Mouse (Mus musculus) megakaryocyte-erythroid progenitor cell, adult 5-6 weeks (primary cell): ENCODE results near the gene Camk1d. TPM values are rescaled to one million over a fixed set of nuclear protein-coding genes. Genes with fewer than 3 reads are reported as not detected.
"Not testable (repeated sequence)": the region's sequence is repeated elsewhere in the genome, so short reads cannot be mapped to it uniquely, and the experiment has no call there.

Source experiments
- ATAC-seq: replicated peaks from 2 replicates; pipeline ENCODE4 v1.8.0; 2016; ENCODE audit warnings: mild to moderate bottlenecking, inconsistent platforms; ENCODE audit not compliant: severe bottlenecking, poor library complexity, low FRiP score, low TSS enrichment
- total RNA-seq, 2 experiments: library from RNA; stranded (forward) in 1 of 2; stranded (reverse) in 1 of 2; fragments of 200-1000, 215-1000 nt in 1 of 2; fragments of >200 nt in 1 of 2; fragmentation: Nextera tagmentation in 1 of 2; gene quantifications; 2 replicates each; pipeline ENCODE4 v1.2.3; 2014 to 2017

Camk1d gene
- total RNA-seq, 2 experiments from 2014 or later: 3.7 to 3.9 TPM

- ATAC-seq: no peak
Observed at GRCm38 (mm10) chr2:5381712-5382710, 332.3 kb downstream of the Camk1d start.

GRCm38 (mm10) chr2:5380973-5381372 is 333.3 kb downstream of the Camk1d start:
- ATAC-seq: no peak

GRCm38 (mm10) chr2:5378922-5379321 is 335.4 kb downstream of the Camk1d start:
- ATAC-seq: not testable (repeated sequence)

GRCm38 (mm10) chr2:5378066-5378672 is 336.1 kb downstream of the Camk1d start:
- no peak for ATAC-seq

GRCm38 (mm10) chr2:5372886-5373429 is 341.4 kb downstream of the Camk1d start:
- no peak for ATAC-seq

GRCm38 (mm10) chr2:5371316-5371715 is 343.0 kb downstream of the Camk1d start:
- no peak for ATAC-seq

GRCm38 (mm10) chr2:5370591-5370990 is 343.7 kb downstream of the Camk1d start:
- no peak for ATAC-seq

- ATAC-seq: no peak
Observed at GRCm38 (mm10) chr2:5363836-5364235, 350.5 kb downstream of the Camk1d start.

- no peak for ATAC-seq
Observed at GRCm38 (mm10) chr2:5358049-5358448, 356.3 kb downstream of the Camk1d start.

GRCm38 (mm10) chr2:5357056-5357455 is 357.3 kb downstream of the Camk1d start:
- ATAC-seq: no peak

GRCm38 (mm10) chr2:5352821-5353522 is 361.3 kb downstream of the Camk1d start:
- ATAC-seq: no peak

GRCm38 (mm10) chr2:5345344-5345743 is 369.0 kb downstream of the Camk1d start:
- ATAC-seq: no peak

GRCm38 (mm10) chr2:5327533-5328250 is 386.6 kb downstream of the Camk1d start:
- ATAC-seq: no peak

- no peak for ATAC-seq
Observed at GRCm38 (mm10) chr2:5324806-5325205, 389.5 kb downstream of the Camk1d start.

GRCm38 (mm10) chr2:5321660-5322295 is 392.5 kb downstream of the Camk1d start:
- no peak for ATAC-seq

GRCm38 (mm10) chr2:5319138-5319537 is 395.2 kb downstream of the Camk1d start:
- no peak for ATAC-seq

- ATAC-seq: no peak
Observed at GRCm38 (mm10) chr2:5316763-5317162, 397.6 kb downstream of the Camk1d start.

- ATAC-seq: peak; percentile 82
Observed at GRCm38 (mm10) chr2:5316217-5316616, 398.1 kb downstream of the Camk1d start.
